In genomic region chr13:112344270-112344864, GRCm38 (mm10) we compare ENCODE assay signal across 13 mouse cellular contexts. TPM values are rescaled to one million over a fixed set of nuclear protein-coding genes. Genes with fewer than 3 reads are reported as not detected.
DNase-seq lines count a peak whose midpoint lies in the region; ATAC-seq and TF ChIP-seq lines count a peak whose summit lies in the region.
"Had no signal": no experiment of that assay in that cellular context is flagged by ENCODE, and none has a peak within 500 bp of the region (broad histone marks: within the 10 kb centered on the region; RNA-seq: fewer than 3 reads in every experiment).

No protein-coding gene starts in this region.

- dilution Hi-C loops in CH12.LX (cut with MboI; ENCODE audit: extremely low pct_ligation_motif_present, extremely low pct_unique_long_range_greater_than_20kb, low sequenced_read_pairs): no loop called here

- peak overlapping the region; percentile 31; the same call in 1 of the 2 replicates for H3K27ac ChIP-seq in liver, adult 2 months (replicated peaks; ENCODE audit: insufficient read depth, low read depth, low read length)
- no peak overlapping the region for H3K27ac ChIP-seq in liver, embryonic 11.5 days (ENCODE audit: low read depth, low read length)
- peak overlapping the region; percentile 43 for H3K27ac ChIP-seq in CH12.LX (ENCODE audit: insufficient read depth, low read depth)
- H3K27ac ChIP-seq in embryonic facial prominence, embryonic 10.5 days (replicated peaks): peak overlapping the region; percentile 57; the same call in 1 of the 2 replicates
- H3K27ac ChIP-seq: lung, embryonic 15.5 days had no signal

- no peak overlapping the region for H3K9ac ChIP-seq in liver, adult 2 months (ENCODE audit: low read depth, low read length)
- no peak overlapping the region for H3K9ac ChIP-seq in liver, embryonic 11.5 days (ENCODE audit: low read depth, low read length)
- H3K9ac ChIP-seq in CH12.LX (ENCODE audit: insufficient read depth, low read depth): no peak overlapping the region
- H3K9ac ChIP-seq: lung, embryonic 15.5 days had no signal

- no peaks in the 10 kb centered on the region for H3K79me2 ChIP-seq in liver, adult 2 months (ENCODE audit: control insufficient read depth, insufficient read depth, low read length)
- H3K79me2 ChIP-seq in CH12.LX (replicated peaks; ENCODE audit: control insufficient read depth, extremely low read depth, insufficient read depth, poor library complexity, severe bottlenecking): no peaks in the 10 kb centered on the region

- no peaks in the 10 kb centered on the region for H3K36me3 ChIP-seq in liver, adult 2 months (ENCODE audit: control insufficient read depth, insufficient read depth, low read length)
- no peaks in the 10 kb centered on the region for H3K36me3 ChIP-seq in liver, embryonic 11.5 days (ENCODE audit: control insufficient read depth, insufficient read depth, low read length)
- H3K36me3 ChIP-seq in CH12.LX (replicated peaks in 1 of 2; ENCODE audit: control insufficient read depth in 1 of 2, insufficient read depth in 1 of 2, low read length in 1 of 2): no peaks in the 10 kb centered on the region
- H3K36me3 ChIP-seq in embryonic facial prominence, embryonic 10.5 days (replicated peaks): no peaks in the 10 kb centered on the region
- H3K36me3 ChIP-seq: lung, embryonic 15.5 days had no signal

- no peak overlapping the region for H3K4me3 ChIP-seq in liver, adult 2 months (ENCODE audit: insufficient read depth, low read depth, low read length)
- no peak overlapping the region for H3K4me3 ChIP-seq in liver, embryonic 11.5 days (ENCODE audit: low read depth, low read length)
- no peak overlapping the region for H3K4me3 ChIP-seq in CH12.LX (replicated peaks in 1 of 3; ENCODE audit: low read depth in 2 of 3, low read length in 2 of 3, poor library complexity in 1 of 3)
- H3K4me3 ChIP-seq in embryonic facial prominence, embryonic 10.5 days: no peak overlapping the region
- H3K4me3 ChIP-seq: lung, embryonic 15.5 days had no signal

- ATAC-seq in liver, embryonic 11.5 days (replicated peaks; ENCODE audit: low FRiP score): no peak
- ATAC-seq in megakaryocyte progenitor cell, adult 5-6 weeks (replicated peaks; ENCODE audit: poor library complexity): peak; percentile 68

- DNase-seq in liver, adult 2 months (ENCODE audit: extremely low read depth, low read depth, low spot score): peak; percentile 33
- no peak for DNase-seq in liver, embryonic 11.5 days (ENCODE audit: low spot score)
- DNase-seq in CH12.LX (ENCODE audit: extremely low read depth): no peak
- no peak for DNase-seq in embryonic facial prominence, embryonic 10.5 days (ENCODE audit: low spot score)
- no peak for DNase-seq in thymus, postnatal 36 days
- no peak for DNase-seq in urinary bladder, postnatal 14 days (ENCODE audit: low spot score)
- DNase-seq: cerebellum, adult 9-11 months; kidney, adult 8-10 months; kidney, postnatal 36 days; right cerebral cortex, postnatal 4 days had no signal

- TF ChIP-seq EP300 in CH12.LX (IDR thresholded peaks at IDR 0.05; ENCODE audit: low read length): 0 out of 2 replicates have a peak, but pooled peaks have one; percentile 42

- 84% methylated on average over 8 of the region's 8 CpGs for WGBS in liver, adult 2 months
- WGBS in liver, embryonic 11.5 days: 66% methylated on average over 8 of the region's 8 CpGs
- WGBS in embryonic facial prominence, embryonic 10.5 days: 80% methylated on average over 8 of the region's 8 CpGs

- H3K4me1 ChIP-seq in liver, adult 2 months (ENCODE audit: control insufficient read depth, insufficient read depth, low read length): peaks cover 3% of the 10 kb centered on the region; the same call in 1 of the 2 replicates
- H3K4me1 ChIP-seq in liver, embryonic 11.5 days (replicated peaks; ENCODE audit: control insufficient read depth, insufficient read depth, low read length): no peaks in the 10 kb centered on the region
- peaks cover 39 to 70% of the 10 kb centered on the region in 2 experiments for H3K4me1 ChIP-seq in CH12.LX (ENCODE audit: control insufficient read depth in 1 of 2, insufficient read depth in 2 of 2)
- H3K4me1 ChIP-seq in embryonic facial prominence, embryonic 10.5 days: peaks cover 44% of the 10 kb centered on the region

- no peak overlapping the region for H3K4me2 ChIP-seq in liver, embryonic 11.5 days
- 0 out of 2 replicates have a peak overlapping the region, but pooled peaks have one; percentile 14 for H3K4me2 ChIP-seq in CH12.LX (ENCODE audit: insufficient read depth, low read depth, poor library complexity, severe bottlenecking)
- H3K4me2 ChIP-seq: lung, embryonic 15.5 days had no signal

- in situ Hi-C loops in CH12.LX (cut with MboI; ENCODE audit: low pct_ligation_motif_present, low pct_unique_long_range_greater_than_20kb, low sequenced_read_pairs): no loop called here

- TF ChIP-seq POLR2A in liver, adult 2 months (IDR thresholded peaks at IDR 0.05; ENCODE audit: extremely low read depth, insufficient read depth, low read length): no peak
- TF ChIP-seq POLR2A in CH12.LX (IDR thresholded peaks at IDR 0.05; ENCODE audit: low read depth, low read length): no peak

- TF ChIP-seq CTCF in liver, adult 2 months (IDR thresholded peaks at IDR 0.05; ENCODE audit: low read depth, low read length): no peak
- TF ChIP-seq CTCF in CH12.LX (conservative IDR thresholded peaks at IDR 0.05 in 1 of 2, IDR thresholded peaks at IDR 0.05 in 1 of 2; ENCODE audit: low read depth in 2 of 2, low read length in 2 of 2): no peak

- no peak for TF ChIP-seq RAD21 in CH12.LX (IDR thresholded peaks at IDR 0.05; ENCODE audit: low read depth, low read length)

- H3K27me3 ChIP-seq in liver, adult 2 months (ENCODE audit: control insufficient read depth, insufficient read depth, low read length): no peaks in the 10 kb centered on the region
- no peaks in the 10 kb centered on the region for H3K27me3 ChIP-seq in liver, embryonic 11.5 days (replicated peaks; ENCODE audit: control insufficient read depth, insufficient read depth, low read length)
- no peaks in the 10 kb centered on the region for H3K27me3 ChIP-seq in CH12.LX (replicated peaks)
- no peaks in the 10 kb centered on the region for H3K27me3 ChIP-seq in embryonic facial prominence, embryonic 10.5 days (replicated peaks; ENCODE audit: low read depth, poor library complexity, severe bottlenecking)
- H3K27me3 ChIP-seq: lung, embryonic 15.5 days had no signal

- H3K9me3 ChIP-seq in liver, embryonic 11.5 days (ENCODE audit: control insufficient read depth, low read length): no peaks in the 10 kb centered on the region
- H3K9me3 ChIP-seq in CH12.LX (replicated peaks; ENCODE audit: low read length): no peaks in the 10 kb centered on the region
- no peaks in the 10 kb centered on the region for H3K9me3 ChIP-seq in embryonic facial prominence, embryonic 10.5 days
- H3K9me3 ChIP-seq: lung, embryonic 15.5 days had no signal

TF ChIP-seq in CH12.LX, 34 proteins besides CTCF, POLR2A, EP300 and RAD21:
- TF ChIP-seq MXI1 (IDR thresholded peaks at IDR 0.05; ENCODE audit: low read depth, low read length) (no peak), MEF2A (IDR thresholded peaks at IDR 0.05; ENCODE audit: borderline replicate concordance, low read depth, low read length) (peak; percentile 58; the same call in 1 of the 2 replicates), ZNF384 (IDR thresholded peaks at IDR 0.05; ENCODE audit: low read depth, low read length) (peak; percentile 88)

RNA-seq across cellular contexts. Expression of gene Ankrd55, which starts 56.1 kb away (rescaled TPM):
- 0.09 and 0.40 TPM in 2 replicates for total RNA-seq in liver, adult 2 months (2014; rRNA removed)
- 0.10 and 0.17 TPM in 2 replicates for polyA plus RNA-seq in liver, adult 2 months (2012; rRNA removed)
- polyA plus RNA-seq in liver, embryonic 11.5 days (2014; fragmentation: Nextera tagmentation; extraction: Ambion mirVana): 0.11 and 0.40 TPM in 2 replicates
- total RNA-seq in CH12.LX (2012; rRNA removed): 2.2 TPM in 2 replicates
- 1.1 TPM in 2 replicates for total RNA-seq in CH12.LX (2014; rRNA removed)
- polyA plus RNA-seq in CH12.LX (2012; ENCODE audit: insufficient read length, low read depth): 1.1 and 1.3 TPM in 2 replicates
- polyA plus RNA-seq in embryonic facial prominence, embryonic 10.5 days (2016; fragmentation: Nextera tagmentation; extraction: Ambion mirVana): 0.33 and 0.49 TPM in 2 replicates
- total RNA-seq in megakaryocyte progenitor cell, adult 5-6 weeks (2015): not detected in 2 replicates
- not detected in 2 replicates for total RNA-seq in megakaryocyte progenitor cell, adult 5-6 weeks (2017)
- total RNA-seq: hematopoietic stem cell, adult 5-6 weeks had no signal
- polyA plus RNA-seq: lung, embryonic 15.5 days had no signal
